Mouse (Mus musculus) intestine, embryonic 15.5 days (tissue): ENCODE measurements around the gene Olfr73. TPM values are rescaled to one million over a fixed set of nuclear protein-coding genes. Genes with fewer than 3 reads are reported as not detected.
A peak's percentile ranks its signal among the peaks of the same experiment; 100 is the strongest.
"Not testable (repeated sequence)": the region's sequence is repeated elsewhere in the genome, so short reads cannot be mapped to it uniquely, and the experiment has no call there.

Source experiments
- ATAC-seq: fragments of 200-750 bp; cut with Nextera tagmentation; 2 replicates; pipeline ENCODE4 v1.8.0; 2017; ENCODE audit warnings: moderate TSS enrichment, moderate library complexity
- H3K27ac ChIP-seq: fragments of 300-500 bp; sonication (generic); 2 replicates; pipeline ENCODE4 v1.5.1; 2015; ENCODE audit warnings: mild to moderate bottlenecking, inconsistent platforms
- H3K27me3 ChIP-seq: fragments of 300-500 bp; sonication (generic); replicated peaks from 2 replicates; pipeline ENCODE4 v1.6.1; 2015; ENCODE audit warnings: inconsistent platforms
- H3K36me3 ChIP-seq: fragments of 300-500 bp; sonication (generic); 2 replicates; pipeline ENCODE4 v1.6.1; 2015; ENCODE audit warnings: inconsistent platforms
- H3K4me1 ChIP-seq: fragments of 300-500 bp; sonication (generic); replicated peaks from 2 replicates; pipeline ENCODE4 v1.6.1; 2015; ENCODE audit warnings: inconsistent platforms
- H3K4me2 ChIP-seq: fragments of 300-500 bp; sonication (generic); replicated peaks from 2 replicates; pipeline ENCODE4 v1.6.1; 2015; ENCODE audit warnings: mild to moderate bottlenecking, inconsistent platforms
- H3K4me3 ChIP-seq: fragments of 300-500 bp; sonication (generic); replicated peaks from 2 replicates; pipeline ENCODE4 v1.5.1; 2015; ENCODE audit warnings: inconsistent platforms
- H3K9ac ChIP-seq: fragments of 300-500 bp; sonication (generic); 2 replicates; pipeline ENCODE4 v1.6.1; 2015; ENCODE audit warnings: inconsistent platforms
- H3K9me3 ChIP-seq: fragments of 300-500 bp; sonication (generic); 2 replicates; pipeline ENCODE4 v1.6.1; 2016; ENCODE audit warnings: inconsistent platforms
- WGBS: fragments of 180-500 bp; shearing (Covaris S2); methylation state at CpG from one replicate; pipeline ENCODE4 v1.1.7; 2015; 5-methylcytosine and 5-hydroxymethylcytosine counted together
- polyA plus RNA-seq: library from polyadenylated mRNA; unstranded; fragments of >200 nt; fragmentation: Nextera tagmentation; extraction: Ambion mirVana; gene quantifications from 2 replicates; pipeline ENCODE4 v1.2.1, GENCODE M21; 2015

Olfr73 gene
- polyA plus RNA-seq, result not detected in 2 replicates

GRCm38 (mm10) chr2:88037599-88037998, at the start of gene Olfr73:
Gene Olfr73, minus strand, starts transcription at chr2:88037699.
- H3K27me3 ChIP-seq, result no peaks in the 10 kb centered on the region
- no peaks in the 10 kb centered on the region for H3K9me3 ChIP-seq
- no peak within 1 kb of the TSS for H3K4me2 ChIP-seq
- no peaks in the 10 kb centered on the region for H3K4me1 ChIP-seq
- H3K27ac ChIP-seq, result no peak within 1 kb of the TSS
- H3K9ac ChIP-seq, result no peak within 1 kb of the TSS
- no peak within 1 kb of the TSS for H3K4me3 ChIP-seq
- ATAC-seq, result no peak
- no peaks in the 10 kb centered on the region for H3K36me3 ChIP-seq

- H3K27me3 ChIP-seq, result no peaks in the 10 kb centered on the region
Observed at GRCm38 (mm10) chr2:88071730-88072129, 34.2 kb upstream of the Olfr73 start, which contains the start of gene Olfr1163. Gene Olfr1163, minus strand, starts transcription at chr2:88071830.

GRCm38 (mm10) chr2:88063587-88063986, 26.1 kb upstream of the Olfr73 start:
- Histone ChIP-seq H3K27ac (no peak overlapping the region), H3K9me3 (no peaks in the 10 kb centered on the region), H3K4me1 (no peaks in the 10 kb centered on the region), H3K4me2 (no peak overlapping the region), H3K9ac (no peak overlapping the region), H3K4me3 (no peak overlapping the region), H3K36me3 (no peaks in the 10 kb centered on the region), H3K27me3 (no peaks in the 10 kb centered on the region)
- WGBS, result 90% methylated on average over 2 of the region's 2 CpGs
- no peak for ATAC-seq

More at GRCm38 (mm10) chr2:88071730-88072129, 34.2 kb upstream of the Olfr73 start, which contains the start of gene Olfr1163:
- H3K4me1 ChIP-seq, result no peaks in the 10 kb centered on the region
- no peaks in the 10 kb centered on the region for H3K36me3 ChIP-seq
- ATAC-seq, result no peak
- H3K9ac ChIP-seq, result no peak within 1 kb of the TSS
- H3K9me3 ChIP-seq, result no peaks in the 10 kb centered on the region
- H3K27ac ChIP-seq, result no peak within 1 kb of the TSS
- H3K4me3 ChIP-seq, result no peak within 1 kb of the TSS
- no peak within 1 kb of the TSS for H3K4me2 ChIP-seq

- Histone ChIP-seq H3K4me2 (no peak within 1 kb of the TSS), H3K9me3 (no peaks in the 10 kb centered on the region), H3K27me3 (no peaks in the 10 kb centered on the region), H3K4me1 (no peaks in the 10 kb centered on the region), H3K27ac (no peak within 1 kb of the TSS), H3K4me3 (no peak within 1 kb of the TSS), H3K9ac (no peak within 1 kb of the TSS), H3K36me3 (no peaks in the 10 kb centered on the region)
- WGBS, result 79% methylated on average over 1 of the region's 1 CpGs
- no peak for ATAC-seq
Observed at GRCm38 (mm10) chr2:88051029-88051428, 13.5 kb upstream of the Olfr73 start, which contains the start of gene Olfr1162. Gene Olfr1162, minus strand, starts transcription at chr2:88051129.

GRCm38 (mm10) chr2:88022474-88022873, 15.0 kb downstream of the Olfr73 start, which contains the start of gene Olfr1161:
Gene Olfr1161, plus strand, starts transcription at chr2:88022774.
- not testable (repeated sequence) for H3K4me3 ChIP-seq, H3K9me3 ChIP-seq, H3K27me3 ChIP-seq, ATAC-seq, H3K9ac ChIP-seq, H3K36me3 ChIP-seq, H3K4me1 ChIP-seq, H3K27ac ChIP-seq, H3K4me2 ChIP-seq
- WGBS, result 77% methylated on average over 1 of the region's 1 CpGs

GRCm38 (mm10) chr2:88007515-88008318, 29.8 kb downstream of the Olfr73 start, which contains the start of gene Olfr1160:
Gene Olfr1160, minus strand, starts transcription at chr2:88008268.
- no peaks in the 10 kb centered on the region for H3K4me1 ChIP-seq
- no peak within 1 kb of the TSS for H3K4me2 ChIP-seq
- no peaks in the 10 kb centered on the region for H3K27me3 ChIP-seq
- H3K9ac ChIP-seq, result no peak within 1 kb of the TSS
- H3K4me3 ChIP-seq, result no peak within 1 kb of the TSS
- no peak within 1 kb of the TSS for H3K27ac ChIP-seq
- no peaks in the 10 kb centered on the region for H3K36me3 ChIP-seq
- H3K9me3 ChIP-seq, result no peaks in the 10 kb centered on the region
- peak; percentile 98 for ATAC-seq

GRCm38 (mm10) chr2:87989813-87990212, 47.7 kb downstream of the Olfr73 start, which contains the start of gene Olfr1158:
Gene Olfr1158, plus strand, starts transcription at chr2:87990113.
- no peaks in the 10 kb centered on the region for H3K9me3 ChIP-seq
- no peak for ATAC-seq
- H3K36me3 ChIP-seq, result no peaks in the 10 kb centered on the region
- H3K4me3 ChIP-seq, result no peak within 1 kb of the TSS
- no peak within 1 kb of the TSS for H3K4me2 ChIP-seq
- no peaks in the 10 kb centered on the region for H3K27me3 ChIP-seq
- H3K9ac ChIP-seq, result no peak within 1 kb of the TSS
- H3K27ac ChIP-seq, result no peak within 1 kb of the TSS
- H3K4me1 ChIP-seq, result no peaks in the 10 kb centered on the region

Other genes starting within 250 kb of the Olfr73 start
- not detected in 2 replicates for gene Olfr1143, start 237.1 kb downstream of the Olfr73 start, polyA plus RNA-seq
- gene Olfr1145, start 227.9 kb downstream of the Olfr73 start, polyA plus RNA-seq, result not detected in 2 replicates
- not detected in 2 replicates for gene Olfr1148, start 207.2 kb downstream of the Olfr73 start, polyA plus RNA-seq
- gene Olfr1150-ps1, start 193.7 kb downstream of the Olfr73 start, polyA plus RNA-seq, result not detected in 2 replicates
- not detected in 2 replicates for gene Olfr1151, start 181.8 kb downstream of the Olfr73 start, polyA plus RNA-seq
- not detected in 2 replicates for gene Olfr1152, start 171.2 kb downstream of the Olfr73 start, polyA plus RNA-seq
- not detected in 2 replicates for gene Olfr1153, start 142.7 kb downstream of the Olfr73 start, polyA plus RNA-seq
- gene Olfr1154, start 132.5 kb downstream of the Olfr73 start, polyA plus RNA-seq, result not detected in 2 replicates
- gene Olfr1155, start 92.6 kb downstream of the Olfr73 start, polyA plus RNA-seq, result not detected in 2 replicates
- not detected in 2 replicates for gene Olfr1156, start 84.6 kb downstream of the Olfr73 start, polyA plus RNA-seq
- gene Olfr1157, start 69.4 kb downstream of the Olfr73 start, polyA plus RNA-seq, result not detected in 2 replicates
- gene Olfr74, start 63.0 kb downstream of the Olfr73 start, polyA plus RNA-seq, result not detected in 2 replicates
- gene Olfr1158, start 47.6 kb downstream of the Olfr73 start, polyA plus RNA-seq, result not detected in 2 replicates
- not detected in 2 replicates for gene Olfr1160, start 29.4 kb downstream of the Olfr73 start, polyA plus RNA-seq
- not detected in 2 replicates for gene Olfr1161, start 14.9 kb downstream of the Olfr73 start, polyA plus RNA-seq
- not detected in 2 replicates for gene Olfr1162, start 13.4 kb upstream of the Olfr73 start, polyA plus RNA-seq
- gene Olfr1163, start 34.1 kb upstream of the Olfr73 start, polyA plus RNA-seq, result not detected in 2 replicates
- gene Olfr1164, start 56.3 kb upstream of the Olfr73 start, polyA plus RNA-seq, result not detected in 2 replicates
- gene Olfr1166, start 90.6 kb upstream of the Olfr73 start, polyA plus RNA-seq, result not detected in 2 replicates
- gene Olfr1167, start 117.5 kb upstream of the Olfr73 start, polyA plus RNA-seq, result not detected in 2 replicates
- not detected in 2 replicates for gene Olfr1168, start 144.2 kb upstream of the Olfr73 start, polyA plus RNA-seq
- not detected in 2 replicates for gene Olfr1170, start 190.6 kb upstream of the Olfr73 start, polyA plus RNA-seq
- not detected in 2 replicates for gene Olfr1173, start 242.2 kb upstream of the Olfr73 start, polyA plus RNA-seq